Mouse (Mus musculus) regulatory T cell (primary cell): ENCODE data around the gene Hba-a1.
"Not testable (repeated sequence)": the region's sequence is repeated elsewhere in the genome, so short reads cannot be mapped to it uniquely, and the experiment has no call there.

Experiments
- in situ Hi-C: fragments of 300-600 bp; cut with MboI, MseI; formaldehyde crosslinking; loops from one replicate; pipeline ENCODE4 v1.15.1; 2025; ENCODE audit warnings: high pct_unique_total_duplicates

Gene Hba-a1

GRCm38 (mm10) chr11:32293479-32293878, 10.2 kb downstream of the Hba-a1 start:
- in situ Hi-C loops = not testable (repeated sequence)

- in situ Hi-C loops = not testable (repeated sequence)
Measured at GRCm38 (mm10) chr11:32296203-32296602, 12.9 kb downstream of the Hba-a1 start, which contains the start of gene Hba-a2. Gene Hba-a2, plus strand, starts transcription at chr11:32296489.

GRCm38 (mm10) chr11:32297417-32297816, 14.1 kb downstream of the Hba-a1 start:
- in situ Hi-C loops = not testable (repeated sequence)

- in situ Hi-C loops = no loop called here
Measured at GRCm38 (mm10) chr11:32297866-32298531, 14.7 kb downstream of the Hba-a1 start.

GRCm38 (mm10) chr11:32298532-32298918, 15.2 kb downstream of the Hba-a1 start:
- in situ Hi-C loops = no loop called here

GRCm38 (mm10) chr11:32299865-32300264, 16.6 kb downstream of the Hba-a1 start, which contains the start of gene Hbq1a:
Gene Hbq1a, plus strand, starts transcription at chr11:32300069.
- in situ Hi-C loops = loop anchor here (5.0 kb wide), 1 partner anchor 83 kb away; no protein-coding TSS in a partner anchor

- in situ Hi-C loops = loop anchor here (5.0 kb wide), 1 partner anchor 83 kb away; no protein-coding TSS in a partner anchor
Measured at GRCm38 (mm10) chr11:32300279-32301267, 17.3 kb downstream of the Hba-a1 start.

- in situ Hi-C loops = loop anchor here (5.0 kb wide), 1 partner anchor 84 kb away; no protein-coding TSS in a partner anchor
Measured at GRCm38 (mm10) chr11:32301506-32301905, 18.2 kb downstream of the Hba-a1 start.

- in situ Hi-C loops = loop anchor here (5.0 kb wide), 1 partner anchor 86 kb away; no protein-coding TSS in a partner anchor
Measured at GRCm38 (mm10) chr11:32302824-32303419, 19.6 kb downstream of the Hba-a1 start.

GRCm38 (mm10) chr11:32303455-32303854, 20.1 kb downstream of the Hba-a1 start:
- in situ Hi-C loops = loop anchor here (5.0 kb wide), 1 partner anchor 86 kb away; no protein-coding TSS in a partner anchor

- in situ Hi-C loops = no loop called here
Measured at GRCm38 (mm10) chr11:32307006-32307405, 23.7 kb downstream of the Hba-a1 start.

- in situ Hi-C loops = no loop called here
Measured at GRCm38 (mm10) chr11:32309446-32309845, 26.1 kb downstream of the Hba-a1 start.

- in situ Hi-C loops = no loop called here
Measured at GRCm38 (mm10) chr11:32309928-32310327, 26.6 kb downstream of the Hba-a1 start.

- in situ Hi-C loops = no loop called here
Measured at GRCm38 (mm10) chr11:32316009-32316408, 32.7 kb downstream of the Hba-a1 start.

- in situ Hi-C loops = no loop called here
Measured at GRCm38 (mm10) chr11:32320507-32321195, 37.3 kb downstream of the Hba-a1 start.

- in situ Hi-C loops = no loop called here
Measured at GRCm38 (mm10) chr11:32321196-32321565, 37.9 kb downstream of the Hba-a1 start.

- in situ Hi-C loops = no loop called here
Measured at GRCm38 (mm10) chr11:32324609-32325008, 41.3 kb downstream of the Hba-a1 start.

GRCm38 (mm10) chr11:32331075-32331474, 47.8 kb downstream of the Hba-a1 start:
- in situ Hi-C loops = no loop called here

- in situ Hi-C loops = no loop called here
Measured at GRCm38 (mm10) chr11:32331861-32332260, 48.5 kb downstream of the Hba-a1 start.

- in situ Hi-C loops = no loop called here
Measured at GRCm38 (mm10) chr11:32333235-32333634, 49.9 kb downstream of the Hba-a1 start.
